Mouse (Mus musculus): Measurements from ENCODE around the gene Cdcp1. TPM values are rescaled to one million over a fixed set of nuclear protein-coding genes. Genes with fewer than 3 reads are reported as not detected.
A peak's percentile ranks its signal among the peaks of the same experiment; 100 is the strongest.

Cdcp1 gene
- total RNA-seq, 2 experiments from 2014 or later = 0.48 to 0.99 TPM

DNA sequence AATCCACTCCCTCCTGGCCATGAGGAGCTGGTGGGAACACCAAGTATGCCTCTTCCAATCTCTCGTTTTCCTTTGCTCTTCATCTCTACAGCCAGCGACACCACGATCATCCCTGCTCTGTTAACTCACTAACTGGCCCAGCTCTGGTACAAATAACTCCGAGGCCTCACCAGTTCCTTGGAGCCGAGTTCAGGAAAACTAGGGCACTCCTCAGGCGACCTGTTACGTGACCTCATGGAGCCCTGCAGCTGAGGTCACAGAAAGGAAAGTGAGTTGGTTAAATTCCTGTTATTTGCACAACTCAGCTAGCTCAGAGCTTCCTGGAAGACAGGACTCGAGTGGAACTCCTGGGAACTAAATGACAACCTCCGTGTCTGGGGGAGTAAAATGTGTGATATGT lies 2.5 kb downstream of the Cdcp1 start:
- DNase-seq = no peak

DNA sequence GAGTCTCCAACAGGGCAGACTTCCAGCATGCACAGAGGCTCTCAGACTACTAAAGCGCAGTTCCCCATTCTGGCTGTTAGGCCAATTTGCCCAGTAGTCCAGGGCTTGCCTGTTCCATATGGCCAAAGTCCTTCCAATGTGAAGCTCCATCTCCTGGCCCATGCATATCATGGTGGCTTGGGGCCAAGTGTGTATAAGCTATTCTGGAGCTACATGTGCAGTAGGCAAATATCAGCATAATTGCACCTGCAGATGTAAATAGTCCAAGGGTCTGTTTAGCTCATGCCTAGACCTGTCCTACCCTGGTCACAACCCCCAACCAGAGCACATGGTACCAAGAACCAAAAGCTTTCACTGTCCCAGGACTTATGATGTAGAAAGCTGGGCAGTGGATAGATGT lies 7.9 kb downstream of the Cdcp1 start:
- no peak for DNase-seq

DNA sequence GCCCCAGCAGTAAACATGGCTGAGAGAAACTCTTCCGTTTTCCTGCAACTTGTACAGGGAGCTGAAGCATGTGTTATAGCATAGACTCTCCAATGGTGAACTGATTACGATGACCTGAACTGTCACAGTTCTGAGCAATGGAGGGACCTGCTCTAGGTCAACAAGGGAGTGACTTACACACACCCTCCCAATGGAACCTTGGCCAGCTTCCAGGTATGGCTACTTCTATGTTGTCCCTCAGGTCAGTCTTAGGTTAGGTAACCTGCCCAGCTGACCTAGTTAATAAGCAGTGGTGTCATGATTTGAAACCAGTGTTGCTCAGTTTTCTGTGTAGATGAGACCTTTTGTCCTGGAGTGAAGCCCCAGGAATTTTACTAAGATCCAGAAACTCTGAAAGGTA lies 8.9 kb downstream of the Cdcp1 start:
- peak; percentile 29 for DNase-seq

DNA sequence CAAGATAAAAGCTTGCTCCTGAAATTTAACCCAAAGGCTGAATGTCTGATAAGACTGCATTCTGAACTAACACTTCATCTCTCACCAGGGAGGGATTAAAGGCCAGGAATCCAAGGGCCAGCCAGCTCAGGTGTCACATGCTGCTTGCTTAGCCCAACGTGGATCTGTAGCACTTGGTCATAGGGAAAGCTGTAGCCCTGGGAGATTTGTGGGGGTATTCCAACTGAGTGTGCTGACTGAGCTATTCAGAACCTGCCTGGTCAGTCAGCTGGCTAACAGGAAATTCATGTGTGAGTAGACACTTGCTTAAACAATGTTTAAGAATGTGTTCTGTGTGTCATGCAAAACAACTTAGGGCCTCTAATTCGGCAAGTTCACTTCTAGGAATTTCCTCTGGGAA lies 9.3 kb downstream of the Cdcp1 start:
- DNase-seq = no peak

DNA sequence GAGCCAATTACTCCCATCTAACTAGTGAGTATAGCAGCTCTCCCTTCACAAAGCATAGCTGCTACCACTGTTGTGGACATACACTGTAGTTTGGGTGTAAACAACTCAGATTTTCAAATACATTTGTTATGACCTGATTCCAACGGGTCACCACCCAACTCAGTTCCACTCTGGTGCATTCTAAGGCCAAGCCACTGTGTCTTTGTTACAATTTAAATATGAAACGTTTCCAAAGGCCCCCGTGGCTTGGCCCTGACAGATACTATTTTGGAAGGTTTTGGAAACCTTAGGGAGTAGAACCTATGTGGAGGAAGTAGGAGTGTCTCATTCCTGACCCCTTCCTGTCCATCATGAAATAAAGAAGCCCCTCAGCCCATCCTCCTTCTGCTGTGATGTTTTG lies 15.7 kb downstream of the Cdcp1 start:
- no peak for DNase-seq

DNA sequence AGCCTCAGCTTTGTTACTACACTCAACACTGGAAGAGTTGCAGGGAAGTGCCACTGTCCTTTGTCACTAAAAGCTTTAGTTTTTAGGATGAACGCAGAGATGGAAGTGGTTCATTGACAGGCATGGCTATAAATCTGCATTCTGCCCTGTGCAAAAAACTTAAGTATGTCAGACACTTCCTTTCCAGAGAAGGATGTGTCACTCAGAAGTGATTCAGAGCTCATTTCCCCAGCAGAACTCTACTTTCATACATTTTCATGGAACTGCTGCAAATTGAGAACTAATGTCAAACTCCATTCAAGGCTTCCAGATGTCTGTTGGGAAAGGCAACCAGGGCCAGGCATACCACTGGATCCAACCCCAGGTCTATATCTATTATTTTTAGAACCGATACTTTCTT lies 27.6 kb downstream of the Cdcp1 start:
- DNase-seq = no peak

DNA sequence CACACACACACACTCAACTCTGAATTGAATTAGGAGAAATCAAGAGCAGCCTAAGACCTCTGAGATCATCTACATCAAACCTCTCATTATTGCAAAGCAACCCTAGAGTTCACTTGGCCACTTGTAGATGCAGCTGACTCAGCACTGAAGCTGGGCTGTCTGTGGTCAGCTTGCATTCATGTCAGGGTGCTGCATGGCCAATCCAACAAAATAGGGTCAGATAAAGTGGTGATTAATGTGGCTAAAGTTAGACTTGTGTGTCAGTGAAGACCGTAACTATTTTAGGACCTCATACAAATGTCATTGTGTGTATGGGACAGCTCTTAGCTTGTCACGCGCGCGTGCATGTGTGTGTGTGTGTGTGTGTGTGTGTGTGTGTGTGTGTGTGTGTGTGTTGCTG lies 28.2 kb downstream of the Cdcp1 start:
- DNase-seq = no peak

DNA sequence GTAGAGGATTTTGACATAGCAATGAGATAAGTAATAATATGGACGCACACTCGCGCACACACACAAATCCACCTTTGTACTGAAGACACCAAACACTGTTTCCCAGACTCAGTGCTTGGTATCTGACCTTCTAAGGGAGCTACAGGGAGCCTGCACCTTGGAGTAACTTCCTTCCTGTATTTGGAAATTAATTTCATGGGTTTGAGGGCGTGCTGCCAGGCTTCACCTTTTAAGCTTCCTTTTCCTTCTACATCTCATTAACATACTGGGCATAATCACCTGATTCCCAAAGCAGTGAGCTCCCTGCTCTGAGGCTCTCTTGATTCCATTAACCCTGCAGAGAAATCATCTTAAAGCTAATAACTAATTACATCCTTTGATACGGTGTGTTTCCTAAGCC lies 29.7 kb downstream of the Cdcp1 start:
- no peak for DNase-seq

DNA sequence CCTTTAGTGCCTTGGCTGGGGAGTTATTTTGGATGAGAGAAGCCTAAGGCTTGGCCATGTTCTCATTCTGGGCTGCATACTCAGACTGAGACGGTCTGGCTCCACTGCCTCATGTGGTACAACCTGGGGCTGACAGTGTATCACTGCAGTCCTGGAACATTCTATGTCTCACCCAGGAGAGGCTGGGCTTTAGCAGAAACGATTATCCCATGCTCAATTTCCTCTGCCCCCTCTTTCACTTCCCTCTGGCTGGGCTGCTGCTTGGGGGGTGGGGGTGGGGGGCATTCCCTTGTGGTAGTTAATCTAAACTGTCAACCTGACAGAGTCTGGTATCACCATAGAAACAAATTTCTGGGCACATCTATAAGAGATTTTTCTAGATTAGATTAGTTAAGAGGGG lies 30.3 kb downstream of the Cdcp1 start:
- no peak for DNase-seq

DNA sequence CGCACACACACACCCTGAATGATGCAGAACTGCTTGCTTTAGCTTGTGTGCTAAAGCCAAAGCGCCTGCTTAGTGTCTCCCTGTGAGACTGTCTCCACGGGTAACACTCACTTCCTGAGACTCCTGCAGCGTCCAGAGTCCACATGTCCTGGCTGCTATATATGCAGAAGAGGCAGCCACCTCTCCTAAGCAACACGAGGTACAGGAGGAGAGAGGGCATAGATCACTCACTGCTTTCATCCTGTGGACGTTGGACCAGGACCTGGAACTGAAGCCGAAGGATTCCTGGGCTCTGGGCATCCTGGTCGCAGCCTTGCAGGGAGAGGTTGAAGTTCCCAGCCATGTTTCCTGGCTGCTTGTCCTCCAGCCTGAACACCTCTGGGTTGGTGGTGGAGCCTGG lies 32.6 kb downstream of the Cdcp1 start:
- no peak for DNase-seq

DNA sequence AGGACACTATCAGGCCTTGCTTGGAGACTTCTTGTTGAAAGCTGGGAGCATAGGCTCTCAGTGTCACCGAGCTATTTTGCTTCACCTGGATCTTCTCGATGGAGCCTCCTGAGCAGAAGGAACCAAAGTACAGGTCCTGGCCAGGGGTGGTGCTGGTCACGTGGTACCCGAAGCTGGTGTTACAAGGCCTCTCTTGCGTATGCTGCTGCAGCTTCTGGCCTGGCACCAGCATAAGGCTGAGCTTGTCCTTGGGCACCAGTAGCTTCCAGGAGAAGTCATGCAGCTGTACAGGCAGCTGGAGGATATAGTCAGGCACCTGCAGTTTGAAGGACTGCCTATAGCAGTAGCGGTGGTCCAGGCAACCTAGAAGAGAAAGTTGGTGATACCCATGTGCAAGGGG lies 35.8 kb downstream of the Cdcp1 start:
- DNase-seq = no peak

DNA sequence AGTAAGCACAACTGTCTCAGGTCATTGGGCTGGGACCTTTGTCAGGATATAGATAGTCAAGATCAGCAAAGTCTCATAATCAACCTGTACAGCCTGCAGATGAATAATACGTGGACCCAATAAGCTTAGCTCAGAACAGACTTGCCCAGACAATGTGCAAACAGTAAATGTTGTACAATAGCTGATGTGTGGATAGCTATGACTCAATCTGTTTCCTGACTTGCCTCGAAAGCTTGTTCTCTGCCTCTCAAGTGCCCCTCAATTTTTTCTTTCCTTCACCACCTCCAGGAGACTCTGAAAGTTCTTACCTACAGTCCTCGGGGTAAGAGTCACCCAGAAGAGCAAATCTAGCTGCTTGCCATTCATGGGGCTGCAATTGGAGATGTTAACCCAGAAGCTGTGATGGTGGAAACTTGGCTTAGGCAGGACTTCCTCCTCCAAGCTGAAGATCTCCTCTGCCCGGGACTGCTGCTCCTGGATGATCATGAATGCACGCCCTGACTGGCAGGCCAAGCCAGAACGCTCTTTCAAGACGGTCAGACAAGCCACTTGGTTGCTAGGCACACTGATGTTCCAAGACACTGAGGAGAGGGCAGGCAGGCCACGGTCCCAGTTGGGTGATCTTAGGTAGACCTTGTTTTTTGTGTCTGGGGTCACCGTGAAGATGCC lies 38.3 kb downstream of the Cdcp1 start:
- DNase-seq = no peak

DNA sequence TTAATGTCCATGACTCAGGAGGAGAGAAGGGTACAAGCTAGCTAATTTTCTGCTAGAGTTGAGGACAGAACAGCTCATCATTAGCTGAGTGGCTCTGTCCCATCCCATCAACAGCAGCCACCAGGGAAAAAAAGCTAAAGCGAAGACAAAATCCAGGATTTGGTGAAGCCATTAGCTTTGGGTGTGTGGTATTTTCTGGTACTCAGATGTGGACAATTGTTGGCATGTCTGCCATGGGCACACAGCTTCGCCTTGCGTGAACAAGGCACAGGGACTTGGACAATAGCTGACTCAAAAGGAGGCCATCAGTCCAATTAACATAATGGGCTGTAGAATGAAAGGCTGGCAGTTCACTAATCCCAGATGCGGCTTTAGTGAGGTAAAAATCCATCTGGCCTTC lies 41.5 kb downstream of the Cdcp1 start:
- no peak for DNase-seq

DNA sequence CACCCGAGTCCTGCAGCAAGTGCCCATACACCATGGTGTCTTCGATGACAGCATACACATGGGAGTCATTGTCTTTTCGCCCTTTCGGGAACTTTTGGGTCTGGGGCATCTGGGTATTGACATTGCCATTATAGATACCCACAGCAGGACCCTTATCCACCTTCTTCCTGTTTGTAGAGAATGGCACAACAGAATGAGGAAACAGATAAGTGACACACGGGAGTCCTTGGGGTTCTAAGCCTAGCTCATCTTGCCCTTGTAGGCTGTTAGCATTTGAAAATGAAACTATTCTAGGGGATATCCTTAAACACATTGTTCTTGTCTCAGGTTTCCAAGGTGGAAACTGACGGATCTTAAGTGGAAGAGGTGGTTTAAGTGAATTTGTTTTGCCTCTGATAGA lies 42.1 kb downstream of the Cdcp1 start:
- no peak for DNase-seq

DNA sequence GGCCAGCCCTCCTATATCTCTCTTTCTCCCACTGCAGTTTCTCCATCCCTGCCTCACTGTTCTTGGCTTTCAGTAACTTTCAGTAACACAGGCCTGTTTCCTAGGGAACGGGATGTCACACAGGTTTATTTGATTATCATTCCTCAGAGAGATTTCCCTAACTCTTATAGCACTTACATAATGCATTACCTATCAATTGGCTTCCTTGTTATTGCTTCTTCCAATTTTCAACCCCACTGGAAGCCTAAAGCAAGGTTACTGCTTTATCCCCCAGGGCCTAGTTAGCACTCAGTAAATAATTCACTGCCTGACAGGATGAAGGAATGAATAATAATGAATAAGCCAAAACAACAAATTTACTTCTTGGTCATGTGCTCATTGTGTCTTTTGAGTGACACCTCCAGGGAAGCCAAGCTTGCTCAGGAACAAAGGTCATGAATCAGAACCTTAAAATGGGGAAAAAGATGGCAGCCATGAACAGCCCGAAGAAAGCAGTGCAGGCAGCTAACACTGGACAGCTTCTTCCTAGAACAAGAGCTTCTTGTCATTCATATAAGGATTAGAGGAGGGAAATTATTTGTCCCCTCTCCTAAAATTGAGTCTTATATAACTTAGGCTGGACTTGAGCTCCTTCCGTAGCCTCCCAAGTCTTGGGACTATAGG lies 49.9 kb downstream of the Cdcp1 start:
- no peak for DNase-seq

DNA sequence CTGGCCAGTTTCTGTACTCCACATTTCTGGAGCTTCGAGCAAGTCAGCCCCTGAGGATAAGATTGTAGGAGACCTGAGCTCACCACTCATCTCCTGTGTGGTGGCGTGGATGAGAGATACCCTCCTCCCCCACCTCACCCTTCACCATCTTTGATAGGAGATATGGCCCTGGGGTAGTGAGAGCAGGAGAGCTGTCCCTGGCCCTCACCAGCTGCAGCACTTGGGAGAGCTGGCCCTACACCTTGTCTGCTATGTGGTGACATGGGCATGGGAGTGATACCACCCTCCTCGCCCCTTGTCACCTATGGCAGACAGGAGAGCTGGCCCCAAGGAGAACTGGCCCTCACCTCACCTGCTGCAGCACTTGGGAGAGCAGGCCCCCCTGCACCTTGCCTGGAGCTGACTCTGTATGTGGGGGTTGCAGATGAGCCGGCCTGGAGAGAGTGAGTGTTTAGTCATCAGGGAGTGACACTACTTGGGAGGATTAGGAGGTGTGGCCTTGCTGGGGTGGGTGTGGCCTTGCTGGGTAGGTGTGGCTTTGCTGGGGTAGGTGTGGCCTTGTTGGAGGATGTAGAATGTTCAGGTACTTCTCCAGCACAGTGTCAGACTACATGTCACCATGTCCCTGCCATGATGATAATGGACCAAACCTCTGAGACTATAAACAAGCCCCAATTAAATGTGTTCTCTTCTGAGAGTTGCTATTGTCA lies 52.7 kb downstream of the Cdcp1 start:
- DNase-seq = no peak

DNA sequence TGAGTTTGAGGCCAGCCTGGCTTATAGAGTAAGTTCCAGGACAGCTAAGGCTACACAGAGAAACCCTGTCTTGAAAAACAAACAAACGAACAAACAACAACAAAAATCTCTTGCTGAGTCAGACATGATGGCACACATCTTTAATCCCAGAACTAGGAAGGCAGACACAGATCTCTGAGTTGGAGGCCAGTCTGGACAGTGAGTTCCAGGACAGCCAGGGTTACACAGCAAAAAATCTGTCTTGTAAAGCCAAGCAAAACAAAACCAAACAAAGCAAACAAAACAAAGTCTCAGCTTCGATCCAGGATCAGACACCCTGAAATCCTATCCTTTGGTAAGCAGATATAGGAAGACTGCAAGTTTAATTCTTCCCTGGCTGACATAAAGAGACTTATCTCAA lies 54.0 kb downstream of the Cdcp1 start:
- no peak for DNase-seq

DNA sequence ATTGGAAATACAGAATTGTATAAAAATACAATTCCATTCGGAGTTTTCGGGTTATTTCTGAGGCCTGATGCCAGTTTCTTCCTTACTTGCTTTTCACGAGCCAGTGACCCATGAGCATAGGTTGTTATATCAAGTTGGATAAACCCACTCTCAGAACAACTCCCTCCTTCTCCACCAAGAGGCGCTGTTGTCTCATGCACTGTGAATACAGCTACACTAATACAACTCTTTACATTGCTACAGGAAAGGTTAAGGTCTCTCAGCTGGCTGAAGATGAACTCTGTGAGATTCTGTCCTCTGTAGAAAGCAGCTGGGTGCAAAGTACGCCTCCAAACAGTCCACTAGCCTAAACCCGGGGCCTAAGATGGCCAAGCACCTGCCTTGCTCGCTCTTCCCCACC lies 56.5 kb downstream of the Cdcp1 start:
- peak; percentile 85 for DNase-seq

DNA sequence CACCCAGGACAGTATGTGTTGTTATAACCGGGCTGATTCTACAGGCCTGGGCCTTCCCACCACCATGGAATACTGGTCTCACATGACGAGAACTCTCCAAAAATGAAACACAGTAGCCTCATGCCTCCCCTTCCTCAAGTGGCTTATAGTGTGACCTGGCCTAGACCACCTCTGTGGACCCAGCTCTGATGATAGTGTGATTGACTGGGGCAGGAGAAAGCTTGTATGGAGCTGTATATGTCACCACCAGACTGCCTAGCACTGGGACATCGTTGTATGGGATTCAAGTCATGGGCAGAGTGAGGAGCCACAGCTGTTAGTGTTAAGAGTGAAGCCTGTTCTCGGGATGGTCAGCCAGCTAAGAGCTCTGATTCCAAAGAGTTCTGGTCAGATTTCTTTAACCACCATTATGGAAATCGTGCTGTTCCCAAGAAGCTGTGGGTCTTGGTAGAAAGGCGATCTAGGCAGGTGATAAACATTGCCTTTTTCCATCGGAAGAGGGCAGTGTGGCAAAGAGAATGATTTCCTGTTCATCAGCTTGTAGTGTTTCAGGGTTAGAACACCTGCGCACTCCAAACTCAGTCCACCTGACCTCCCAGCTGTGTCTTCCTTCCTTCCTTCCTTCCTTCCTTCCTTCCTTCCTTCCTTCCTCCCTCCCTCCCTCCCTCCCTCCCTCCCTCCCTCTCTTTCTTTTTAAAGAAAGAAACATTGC lies 57.6 kb downstream of the Cdcp1 start:
- no peak for DNase-seq

DNA sequence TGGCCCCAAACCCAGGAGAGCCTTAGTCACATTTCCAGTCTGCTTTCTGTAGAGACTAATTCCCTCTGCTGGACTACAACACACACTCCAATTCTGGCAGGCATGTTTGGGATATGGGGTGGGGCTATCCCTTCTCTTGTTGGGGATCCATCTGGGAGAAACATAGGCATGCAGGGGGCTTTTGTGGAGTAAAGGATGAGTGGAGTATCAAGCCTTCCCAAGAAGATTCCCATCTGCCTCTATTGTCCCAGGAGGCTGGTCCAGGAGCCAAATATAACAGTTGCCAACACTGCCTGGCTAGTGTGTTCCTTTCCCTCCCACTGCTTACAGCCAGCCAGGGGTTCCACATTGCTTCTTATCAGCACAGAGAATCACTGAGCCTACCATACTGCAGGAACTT lies 58.1 kb downstream of the Cdcp1 start:
- DNase-seq = peak; percentile 51

DNA sequence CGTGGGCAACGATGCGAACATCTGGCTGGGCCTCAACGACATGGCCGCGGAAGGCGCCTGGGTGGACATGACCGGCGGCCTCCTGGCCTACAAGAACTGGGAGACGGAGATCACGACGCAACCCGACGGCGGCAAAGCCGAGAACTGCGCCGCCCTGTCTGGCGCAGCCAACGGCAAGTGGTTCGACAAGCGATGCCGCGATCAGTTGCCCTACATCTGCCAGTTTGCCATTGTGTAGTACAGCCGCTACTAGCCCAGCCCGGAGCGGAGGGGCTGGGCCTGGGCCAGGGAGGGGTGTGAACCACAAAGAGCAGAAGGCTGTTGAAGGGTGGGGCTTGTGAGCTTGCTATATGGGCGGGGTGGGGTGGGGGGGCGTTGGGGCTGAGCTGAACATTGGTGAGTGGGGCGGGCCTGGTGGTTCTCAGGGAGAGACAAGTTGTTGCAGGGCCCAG lies 58.9 kb downstream of the Cdcp1 start:
- DNase-seq = peak; percentile 73

DNA sequence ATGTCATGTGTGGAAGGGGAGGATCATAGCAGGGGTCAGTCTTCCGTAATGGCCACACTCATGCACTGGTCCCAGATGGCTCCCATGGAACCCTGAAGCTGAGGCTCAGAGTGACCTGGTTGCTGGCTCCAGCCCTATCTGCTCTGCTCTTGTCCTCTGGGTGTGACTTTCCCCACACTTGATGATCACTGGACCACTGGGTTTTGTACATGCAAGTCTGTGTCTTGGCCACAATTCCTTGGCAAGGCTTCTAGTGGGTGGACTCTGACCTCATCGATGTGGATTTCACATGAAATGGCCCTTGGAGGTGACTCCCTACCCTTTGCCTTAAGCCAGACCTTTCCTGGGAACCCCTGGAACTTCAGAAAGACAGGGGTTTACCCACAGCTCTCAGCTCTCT lies 62.7 kb downstream of the Cdcp1 start:
- DNase-seq = no peak

DNA sequence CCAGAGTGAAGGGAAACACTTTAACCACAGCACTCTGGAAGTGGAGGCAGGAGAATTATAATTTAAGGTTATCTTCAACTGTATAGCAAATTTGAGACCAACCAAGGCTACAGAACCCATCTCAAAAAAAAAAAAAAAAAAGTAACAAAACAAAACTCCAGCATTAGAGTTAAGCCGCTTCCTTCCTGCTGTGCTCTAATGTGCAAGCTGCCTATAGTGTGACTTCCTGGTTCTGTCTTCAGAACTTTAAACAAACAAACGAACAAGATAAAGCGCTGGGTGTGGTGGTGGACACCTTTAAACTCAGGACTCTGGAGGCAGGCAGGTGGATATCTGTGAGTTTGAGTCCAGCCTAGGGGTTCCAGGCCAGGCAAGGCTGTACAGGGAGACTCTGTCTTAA lies 63.8 kb downstream of the Cdcp1 start:
- DNase-seq = no peak

All from adrenal gland, postnatal 10 days (tissue).